In genomic region chr3:107796191-107796983, GRCm38 (mm10) we compare ENCODE assay signal across 18 mouse cellular contexts. TPM values are rescaled to one million over a fixed set of nuclear protein-coding genes. Genes with fewer than 3 reads are reported as not detected.
DNase-seq lines count a peak whose midpoint lies in the region; ATAC-seq and TF ChIP-seq lines count a peak whose summit lies in the region.
"Had no signal": no experiment of that assay in that cellular context is flagged by ENCODE, and none has a peak within 500 bp of the region (broad histone marks: within the 10 kb centered on the region; RNA-seq: fewer than 3 reads in every experiment).

No protein-coding gene starts in this region.

- ATAC-seq in intestine, postnatal 0 days, result no peak
- ATAC-seq: forebrain, embryonic 15.5 days; hindbrain, embryonic 16.5 days had no signal

- peaks cover 2% of the 10 kb centered on the region; the same call in 1 of the 2 replicates for H3K36me3 ChIP-seq in heart, adult 2 months (ENCODE audit: control insufficient read depth, insufficient read depth, low read length)
- no peaks in the 10 kb centered on the region for H3K36me3 ChIP-seq in intestine, postnatal 0 days (ENCODE audit: control insufficient read depth, insufficient read depth)
- H3K36me3 ChIP-seq: embryonic facial prominence, embryonic 15.5 days; forebrain, embryonic 15.5 days; heart, embryonic 15.5 days had no signal

- H3K27me3 ChIP-seq in heart, adult 2 months (ENCODE audit: control insufficient read depth, insufficient read depth, low read length), result no peaks in the 10 kb centered on the region
- H3K27me3 ChIP-seq in intestine, postnatal 0 days (replicated peaks; ENCODE audit: control insufficient read depth, insufficient read depth, low read length), result no peaks in the 10 kb centered on the region
- H3K27me3 ChIP-seq: CH12.LX; embryonic facial prominence, embryonic 15.5 days; forebrain, embryonic 15.5 days; heart, embryonic 15.5 days had no signal

- H3K9me3 ChIP-seq in intestine, postnatal 0 days (ENCODE audit: control insufficient read depth), result no peaks in the 10 kb centered on the region
- H3K9me3 ChIP-seq: embryonic facial prominence, embryonic 15.5 days; forebrain, embryonic 15.5 days; heart, embryonic 15.5 days had no signal

- no peak for TF ChIP-seq CTCF in heart, adult 2 months (IDR thresholded peaks at IDR 0.05)
- TF ChIP-seq CTCF in intestine, postnatal 0 days (IDR thresholded peaks at IDR 0.05; ENCODE audit: low read depth), result no peak

- WGBS in heart, adult 2 months, result 49% methylated on average over 8 of the region's 8 CpGs
- WGBS in intestine, postnatal 0 days, result 59% methylated on average over 8 of the region's 8 CpGs

- H3K4me1 ChIP-seq in heart, adult 2 months (ENCODE audit: control insufficient read depth, insufficient read depth, low read length), result peaks cover 19% of the 10 kb centered on the region
- no peaks in the 10 kb centered on the region for H3K4me1 ChIP-seq in intestine, postnatal 0 days (replicated peaks; ENCODE audit: control insufficient read depth, insufficient read depth, low read length)

- TF ChIP-seq EP300 in heart, adult 2 months (IDR thresholded peaks at IDR 0.05; ENCODE audit: insufficient read depth, low read depth, low read length), result 0 out of 2 replicates have a peak, but pooled peaks have one; percentile 22

- intact Hi-C loops in heart, adult 2 months (cut with DNase I), result no loop called here
- intact Hi-C loops in heart, postnatal 36 days (cut with DNase I), result no loop called here

- no peak overlapping the region for H3K4me3 ChIP-seq in heart, adult 2 months
- H3K4me3 ChIP-seq in intestine, postnatal 0 days (ENCODE audit: low read depth, low read length), result no peak overlapping the region
- H3K4me3 ChIP-seq: embryonic facial prominence, embryonic 15.5 days; forebrain, embryonic 15.5 days; heart, embryonic 15.5 days had no signal

- no peaks in the 10 kb centered on the region for H3K79me2 ChIP-seq in heart, adult 2 months (replicated peaks; ENCODE audit: control insufficient read depth, insufficient read depth, low read length)

- peak overlapping the region; percentile 10; the same call in 1 of the 2 replicates for H3K27ac ChIP-seq in heart, adult 2 months
- H3K27ac ChIP-seq in intestine, postnatal 0 days (ENCODE audit: low read depth, low read length), result no peak overlapping the region
- H3K27ac ChIP-seq: embryonic facial prominence, embryonic 15.5 days; forebrain, embryonic 15.5 days; heart, embryonic 15.5 days had no signal

- H3K9ac ChIP-seq in heart, adult 2 months (ENCODE audit: low read depth, low read length), result no peak overlapping the region
- no peak overlapping the region for H3K9ac ChIP-seq in intestine, postnatal 0 days (ENCODE audit: low read depth, low read length)
- H3K9ac ChIP-seq: embryonic facial prominence, embryonic 15.5 days; forebrain, embryonic 15.5 days; heart, embryonic 15.5 days had no signal

- no peak for DNase-seq in heart, adult 2 months
- DNase-seq in heart, postnatal 36 days, result no peak
- peak; percentile 97 for DNase-seq in 3T3-L1 (ENCODE audit: low read depth, low spot score)
- peak; percentile 84 for DNase-seq in Muller cell, postnatal 12 days (ENCODE audit: inconsistent ontology term)
- DNase-seq in induced T-regulatory cell, adult 2 months (ENCODE audit: low read depth), result peak; percentile 88
- DNase-seq in right cerebral cortex, postnatal 4 days, result no peak
- DNase-seq in urinary bladder, postnatal 10 days (ENCODE audit: low spot score), result no peak
- DNase-seq: cerebellum, adult 9-11 months; gastrocnemius, postnatal 14 days; lung, postnatal 14 days; right cerebral cortex, postnatal 14 days; thymus, adult 2 months had no signal

- no peak for TF ChIP-seq POLR2A in heart, adult 2 months (IDR thresholded peaks at IDR 0.05; ENCODE audit: insufficient read depth, low read depth, low read length)

- no peak overlapping the region for H3K4me2 ChIP-seq in intestine, postnatal 0 days (replicated peaks; ENCODE audit: low read depth)
- H3K4me2 ChIP-seq: embryonic facial prominence, embryonic 15.5 days; forebrain, embryonic 15.5 days; heart, embryonic 15.5 days had no signal

RNA-seq across cellular contexts. Expression of gene Csf1, which starts 36.1 kb away (rescaled TPM):
- total RNA-seq in heart, adult 2 months (2021), result 10 to 100 TPM; 30.0 to 41.7 TPM
- 32.9 and 44.0 TPM in 2 replicates for polyA plus RNA-seq in heart, adult 2 months (2012; rRNA removed)
- 10 to 100 TPM; 34.4 to 49.5 TPM for total RNA-seq in heart, postnatal 36 days (2021)
- 8.6 and 9.2 TPM in 2 replicates for polyA plus RNA-seq in intestine, postnatal 0 days (2015; fragmentation: Nextera tagmentation; extraction: Ambion mirVana)

Comparison
In these comparisons a context has a peak if more than half of its experiments do, and no peak if none do; other contexts are left out.
1. DNase-seq: peak in 3T3-L1 (single experiment), Muller cell, postnatal 12 days (single experiment) and induced T-regulatory cell, adult 2 months (single experiment); none in heart, adult 2 months (0 of 2), heart, postnatal 36 days (0 of 2), right cerebral cortex, postnatal 4 days (single experiment) and urinary bladder, postnatal 10 days (single experiment).